Mouse (Mus musculus) small intestine, adult 2 months (tissue): ENCODE results near the gene Phlda1. TPM values are rescaled to one million over a fixed set of nuclear protein-coding genes. Genes with fewer than 3 reads are reported as not detected.

ENCODE experiments used
- H3K27ac ChIP-seq: fragments of 200-500 bp; 2 replicates; pipeline ENCODE4 v1.5.1; 2012; ENCODE audit warnings: low read depth, low read length, control low read depth, inconsistent platforms; ENCODE audit not compliant: insufficient read depth
- H3K27me3 ChIP-seq: fragments of 200-500 bp; 2 replicates; pipeline ENCODE4 v1.6.1; 2012; ENCODE audit warnings: mild to moderate bottlenecking, moderate library complexity, low read length, inconsistent platforms; ENCODE audit not compliant: control insufficient read depth, insufficient read depth
- H3K36me3 ChIP-seq: fragments of 200-500 bp; 2 replicates; pipeline ENCODE4 v1.6.1; 2012; ENCODE audit warnings: mild to moderate bottlenecking, low read length, control low read depth, inconsistent platforms; ENCODE audit not compliant: control insufficient read depth, insufficient read depth
- H3K4me1 ChIP-seq: fragments of 200-500 bp; 2 replicates; pipeline ENCODE4 v1.6.1; 2012; ENCODE audit warnings: low read length, inconsistent platforms, mixed read lengths; ENCODE audit not compliant: control insufficient read depth, insufficient read depth, insufficient read length
- H3K4me3 ChIP-seq: fragments of 200-500 bp; 2 replicates; pipeline ENCODE4 v1.5.1; 2012; ENCODE audit warnings: low read depth, mild to moderate bottlenecking, control low read depth, inconsistent platforms, low read length, moderate library complexity
- CTCF ChIP-seq: fragments of 200-500 bp; IDR thresholded peaks from 2 replicates; pipeline ENCODE4 v1.5.1; 2012; ENCODE audit warnings: low read depth, mild to moderate bottlenecking, control low read depth, inconsistent platforms, low read length, moderate library complexity, mixed read lengths; ENCODE audit not compliant: insufficient replicate concordance, insufficient read length; ENCODE audit errors: extremely low read depth
- POLR2A ChIP-seq: fragments of 200-500 bp; IDR thresholded peaks from 2 replicates; pipeline ENCODE4 v1.6.1; 2012; ENCODE audit warnings: low read depth, mild to moderate bottlenecking, control low read depth, inconsistent platforms, low read length, moderate library complexity
- WGBS: fragments of 180-500 bp; shearing (Covaris S2); methylation state at CpG from one replicate; pipeline ENCODE4 v1.1.7; 2018; 5-methylcytosine and 5-hydroxymethylcytosine counted together
- polyA plus RNA-seq: library from polyadenylated mRNA; depleted of rRNA; stranded (reverse); fragments of >200 nt; gene quantifications from 2 replicates; pipeline ENCODE4 v1.2.3, GENCODE M21; 2012; rRNA removed

Phlda1 gene
- polyA plus RNA-seq, 1 experiment, result 31.8 TPM

DNA sequence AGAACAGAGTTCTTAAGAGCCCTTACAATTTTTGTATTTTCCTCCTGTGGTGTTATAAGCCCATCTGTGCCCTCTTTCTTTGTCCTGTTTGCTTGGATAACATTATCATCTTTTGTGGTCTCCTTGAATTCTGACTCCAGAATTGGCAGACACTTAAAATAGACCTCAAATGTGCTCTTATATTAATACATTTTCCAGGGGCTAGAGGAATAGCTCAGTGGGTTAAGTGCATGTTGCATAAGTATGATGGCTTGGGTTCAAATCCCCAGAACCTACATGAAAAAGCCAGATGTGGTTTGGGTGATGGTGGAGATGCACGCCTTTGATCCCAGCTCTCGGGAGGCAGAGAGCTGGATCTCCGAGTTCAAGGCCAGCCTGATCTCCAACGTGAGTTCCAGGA lies 38.2 kb downstream of the Phlda1 start:
- 57% methylated on average over 4 of the region's 4 CpGs for WGBS
- Histone ChIP-seq H3K4me3 (no peak overlapping the region), H3K36me3 (no peaks in the 10 kb centered on the region), H3K27ac (peak overlapping the region; percentile 2; the same call in 1 of the 2 replicates), H3K27me3 (no peaks in the 10 kb centered on the region), H3K4me1 (peaks cover 25% of the 10 kb centered on the region)
- no peak for TF ChIP-seq CTCF
- TF ChIP-seq POLR2A, result no peak

DNA sequence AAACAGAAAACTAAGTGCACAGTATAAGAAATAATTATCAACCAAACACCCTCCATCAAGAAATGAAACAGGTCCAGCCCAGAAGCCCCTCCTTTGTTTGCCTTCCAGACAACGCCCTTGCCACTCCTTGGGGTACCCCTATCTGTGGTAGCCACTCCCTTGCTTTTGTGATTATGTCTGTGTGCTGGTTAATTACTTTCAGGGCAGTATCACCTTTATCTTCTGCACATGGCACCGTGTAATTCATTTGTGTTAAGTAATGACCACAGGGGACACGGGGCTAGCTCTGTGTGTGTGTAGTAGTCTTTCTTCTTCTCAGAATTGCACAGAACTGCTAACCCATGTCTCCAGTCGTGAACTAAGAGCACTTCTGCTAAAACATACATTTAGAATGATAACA lies 39.6 kb downstream of the Phlda1 start:
- 36% methylated on average over 4 of the region's 4 CpGs for WGBS
- TF ChIP-seq POLR2A, result no peak
- TF ChIP-seq CTCF, result no peak
- Histone ChIP-seq H3K4me3 (no peak overlapping the region), H3K27ac (no peak overlapping the region), H3K36me3 (no peaks in the 10 kb centered on the region), H3K27me3 (no peaks in the 10 kb centered on the region), H3K4me1 (peaks cover 20% of the 10 kb centered on the region)

GRCm38 (mm10) chr10:111547881-111548372 lies 41.8 kb downstream of the Phlda1 start:
- TF ChIP-seq POLR2A (no peak), CTCF (no peak)
- H3K4me1 ChIP-seq, result peaks cover 20% of the 10 kb centered on the region
- WGBS, result 65% methylated on average over 10 of the region's 10 CpGs
- no peak overlapping the region for H3K27ac ChIP-seq
- no peak overlapping the region for H3K4me3 ChIP-seq
- no peaks in the 10 kb centered on the region for H3K27me3 ChIP-seq
- H3K36me3 ChIP-seq, result no peaks in the 10 kb centered on the region

GRCm38 (mm10) chr10:111550075-111550695 lies 44.1 kb downstream of the Phlda1 start:
- Histone ChIP-seq H3K36me3 (no peaks in the 10 kb centered on the region), H3K4me1 (peaks cover 6% of the 10 kb centered on the region), H3K27me3 (no peaks in the 10 kb centered on the region), H3K27ac (no peak overlapping the region), H3K4me3 (no peak overlapping the region)
- TF ChIP-seq CTCF, result no peak
- no peak for TF ChIP-seq POLR2A
- WGBS, result 35% methylated on average over 6 of the region's 6 CpGs

DNA sequence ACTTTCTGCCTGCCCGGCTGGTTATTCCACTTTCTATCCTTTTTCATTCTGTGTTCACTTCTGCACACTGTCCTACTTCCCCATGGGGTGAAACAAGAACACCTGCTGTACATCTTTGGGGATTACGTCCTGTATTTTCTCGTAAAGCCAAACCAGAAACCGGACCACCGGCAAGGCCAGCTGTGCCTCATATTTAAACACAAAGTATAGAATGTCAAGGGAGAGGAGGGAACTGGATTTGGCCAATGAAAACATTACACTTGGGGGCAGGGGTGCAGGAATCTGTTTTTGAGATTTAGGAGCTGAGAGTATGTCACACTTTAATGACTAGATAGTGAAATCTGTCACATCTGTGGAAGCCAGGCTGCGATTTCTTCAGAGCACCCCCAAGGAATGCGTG lies 47.6 kb downstream of the Phlda1 start:
- WGBS, result 82% methylated on average over 7 of the region's 7 CpGs
- no peak overlapping the region for H3K4me3 ChIP-seq
- no peaks in the 10 kb centered on the region for H3K27me3 ChIP-seq
- peaks cover 2% of the 10 kb centered on the region; the same call in 1 of the 2 replicates for H3K4me1 ChIP-seq
- H3K27ac ChIP-seq, result no peak overlapping the region
- H3K36me3 ChIP-seq, result no peaks in the 10 kb centered on the region
- no peak for TF ChIP-seq POLR2A
- TF ChIP-seq CTCF, result no peak

GRCm38 (mm10) chr10:111554651-111555050 lies 48.6 kb downstream of the Phlda1 start:
- H3K36me3 ChIP-seq, result no peaks in the 10 kb centered on the region
- peaks cover 5% of the 10 kb centered on the region for H3K4me1 ChIP-seq
- TF ChIP-seq CTCF (no peak), POLR2A (no peak)
- H3K27ac ChIP-seq, result no peak overlapping the region
- H3K27me3 ChIP-seq, result no peaks in the 10 kb centered on the region
- no peak overlapping the region for H3K4me3 ChIP-seq
- 93% methylated on average over 5 of the region's 5 CpGs for WGBS

GRCm38 (mm10) chr10:111558211-111558610 lies 52.1 kb downstream of the Phlda1 start:
- H3K36me3 ChIP-seq, result no peaks in the 10 kb centered on the region
- peak overlapping the region; percentile 2; the same call in 1 of the 2 replicates for H3K27ac ChIP-seq

More at GRCm38 (mm10) chr10:111558211-111558610, 52.1 kb downstream of the Phlda1 start:
- H3K4me3 ChIP-seq, result no peak overlapping the region
- no peaks in the 10 kb centered on the region for H3K27me3 ChIP-seq
- TF ChIP-seq POLR2A, result no peak
- no peak for TF ChIP-seq CTCF
- peaks cover 10% of the 10 kb centered on the region for H3K4me1 ChIP-seq
- WGBS, result 49% methylated on average over 5 of the region's 5 CpGs

Other genes with a start within 250 kb of the Phlda1 start
- gene Bbs10, start 207.6 kb upstream of the Phlda1 start, polyA plus RNA-seq, result 0.06 and 0.22 TPM in 2 replicates
- gene Nap1l1, start 33.1 kb upstream of the Phlda1 start, polyA plus RNA-seq, result 0.77 and 0.99 TPM in 2 replicates